Mouse (Mus musculus) G1E (cell line): Measurements from ENCODE around the gene Adad1.

Experiments
- CTCF ChIP-seq: IDR thresholded peaks from 2 replicates; pipeline ENCODE4 v1.5.1; 2012; ENCODE audit warnings: low read depth, low read length, inconsistent platforms, mixed read lengths
- GATA1 ChIP-seq: IDR thresholded peaks from 2 replicates; pipeline ENCODE4 v1.6.1; 2012; ENCODE audit warnings: borderline replicate concordance, low read length, inconsistent platforms, mixed read lengths
- GATA2 ChIP-seq: IDR thresholded peaks from 2 replicates; pipeline ENCODE4 v1.6.1; 2012; ENCODE audit warnings: low read depth, low read length, inconsistent platforms, borderline replicate concordance
- POLR2AphosphoS5 ChIP-seq: IDR thresholded peaks from 2 replicates; pipeline ENCODE4 v1.6.1; 2012; ENCODE audit warnings: low read depth, low read length, inconsistent platforms; ENCODE audit not compliant: insufficient replicate concordance
- TAL1 ChIP-seq: conservative IDR thresholded peaks from 2 replicates; pipeline ENCODE4 v1.6.1; 2012; ENCODE audit warnings: low read depth, low read length, inconsistent platforms, mixed read lengths

GRCm38 (mm10) chr3:37146810-37147209 is 83.5 kb downstream of the Adad1 start:
- no peak for TF ChIP-seq CTCF
- no peak for TF ChIP-seq GATA1
- TF ChIP-seq POLR2AphosphoS5 = no peak
- TF ChIP-seq GATA2 = no peak
- TF ChIP-seq TAL1 = no peak
